Mouse (Mus musculus): ENCODE data around the gene Vti1b. TPM values are rescaled to one million over a fixed set of nuclear protein-coding genes. Genes with fewer than 3 reads are reported as not detected.

Vti1b gene
- polyA plus RNA-seq, 1 experiment from 2014 or later, result 258 TPM

DNA sequence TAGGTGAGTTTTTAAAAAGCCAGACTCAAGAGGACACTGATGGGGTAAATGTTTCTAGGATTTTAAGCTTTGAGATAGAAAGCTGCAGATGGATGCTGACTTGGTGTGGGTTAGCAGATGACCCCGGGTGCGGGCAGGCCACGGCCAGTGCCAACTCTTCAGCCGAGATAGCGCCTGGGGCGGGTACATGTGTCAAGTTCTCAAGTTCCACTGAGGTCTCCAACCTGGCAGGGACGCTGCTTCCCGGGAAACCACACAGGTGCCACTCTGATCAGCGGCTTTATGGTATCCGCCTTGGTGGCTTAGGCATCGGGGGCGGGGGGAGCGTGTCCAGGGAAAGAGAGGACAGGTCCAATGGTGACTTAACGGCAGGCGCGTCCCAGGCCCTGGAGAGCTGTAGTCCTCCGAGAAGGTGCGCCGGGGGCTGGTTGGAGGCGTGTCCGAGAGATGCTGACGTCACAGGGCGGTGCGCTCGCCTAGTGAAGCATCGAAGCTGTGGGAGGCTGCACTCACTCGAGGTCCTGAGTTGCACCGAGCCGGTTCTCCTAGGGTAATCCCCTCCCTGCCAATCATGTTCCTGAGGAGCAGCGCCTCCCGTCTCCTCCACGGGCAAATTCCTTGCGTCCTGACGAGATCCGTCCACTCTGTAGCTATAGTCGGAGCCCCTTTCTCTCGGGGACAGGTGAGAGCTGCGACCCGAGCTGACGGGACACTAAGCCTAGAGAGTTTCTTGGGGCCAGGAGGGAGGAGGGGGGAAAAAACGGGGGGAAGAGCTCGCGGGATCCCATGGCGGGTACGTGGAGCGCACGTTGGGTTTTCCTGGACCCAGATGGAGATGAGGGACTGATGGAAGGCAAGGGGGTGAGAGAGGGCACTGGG, 41.9 kb downstream of the Vti1b start, which contains the start of gene Arg2:
Gene Arg2, plus strand, starts transcription at position 479 of the 879 bp plus-strand sequence.
- no peak within 1 kb of the TSS for H3K27ac ChIP-seq (ENCODE audit: low read depth, low read length)
- 0% methylated on average over 47 of the region's 47 CpGs for WGBS
- H3K4me2 ChIP-seq (ENCODE audit: low read length), result peak within 1 kb of the TSS; percentile 87
- peak within 1 kb of the TSS; percentile 66 for H3K9ac ChIP-seq (ENCODE audit: low read depth, low read length)
- H3K4me3 ChIP-seq (ENCODE audit: low read length), result peak within 1 kb of the TSS; percentile 62
- ATAC-seq, result peak; percentile 95
- peaks cover 9% of the 10 kb centered on the region for H3K4me1 ChIP-seq (ENCODE audit: control insufficient read depth, insufficient read depth, low read depth, low read length)
- no peaks in the 10 kb centered on the region for H3K9me3 ChIP-seq (ENCODE audit: control insufficient read depth, low read length)
- H3K36me3 ChIP-seq (ENCODE audit: control insufficient read depth, insufficient read depth, low read length), result no peaks in the 10 kb centered on the region
- no peaks in the 10 kb centered on the region for H3K27me3 ChIP-seq (replicated peaks; ENCODE audit: control insufficient read depth, insufficient read depth, low read length)

DNA sequence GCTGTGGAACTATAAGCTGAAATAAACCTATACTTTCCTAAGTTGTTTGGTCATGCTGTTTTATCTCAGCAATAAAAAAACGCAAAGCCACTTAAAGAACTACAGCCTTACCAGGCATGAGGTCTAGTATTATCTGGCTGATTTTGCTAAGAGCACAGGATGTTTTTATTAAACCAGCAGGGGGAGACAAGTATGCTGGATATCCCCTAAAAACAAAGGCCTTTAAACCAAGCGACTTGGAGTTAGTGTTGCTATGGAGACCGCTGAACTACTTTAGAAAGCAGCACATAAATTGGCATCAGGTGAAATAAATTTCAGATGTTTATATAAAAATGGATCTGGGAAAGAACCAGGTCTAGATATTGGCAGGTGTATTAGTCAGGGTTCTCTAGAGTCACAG, 49.6 kb downstream of the Vti1b start:
- ATAC-seq, result peak; percentile 81
- no peaks in the 10 kb centered on the region for H3K9me3 ChIP-seq (ENCODE audit: control insufficient read depth, low read length)
- 32% methylated on average over 3 of the region's 3 CpGs for WGBS
- H3K27me3 ChIP-seq (replicated peaks; ENCODE audit: control insufficient read depth, insufficient read depth, low read length), result no peaks in the 10 kb centered on the region
- no peak overlapping the region for H3K9ac ChIP-seq (ENCODE audit: low read depth, low read length)
- no peaks in the 10 kb centered on the region for H3K36me3 ChIP-seq (ENCODE audit: control insufficient read depth, insufficient read depth, low read length)
- no peaks in the 10 kb centered on the region for H3K4me1 ChIP-seq (ENCODE audit: control insufficient read depth, insufficient read depth, low read depth, low read length)
- no peak overlapping the region for H3K4me2 ChIP-seq (ENCODE audit: low read length)
- no peak overlapping the region for H3K27ac ChIP-seq (ENCODE audit: low read depth, low read length)
- H3K4me3 ChIP-seq (ENCODE audit: low read length), result no peak overlapping the region

DNA sequence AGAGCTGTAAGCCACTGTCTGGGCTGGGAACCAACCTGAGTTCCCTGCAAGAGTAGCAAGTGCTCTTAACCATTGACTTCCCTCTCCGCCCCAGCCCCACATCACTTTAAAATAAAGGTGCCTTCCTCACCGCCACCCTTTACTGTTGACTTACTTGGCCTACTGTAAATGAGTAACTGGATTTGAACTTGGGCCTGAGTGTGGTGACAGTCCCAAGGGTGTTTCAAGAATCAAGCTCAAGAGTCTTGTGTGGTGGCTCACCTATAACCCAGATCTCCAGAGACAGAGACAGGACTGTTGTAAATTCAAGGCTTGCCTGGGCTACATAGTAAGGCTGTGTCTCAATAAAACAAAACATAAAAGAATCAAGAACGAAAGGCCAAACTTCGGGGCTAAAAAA, 53.5 kb downstream of the Vti1b start:
- H3K27me3 ChIP-seq (replicated peaks; ENCODE audit: control insufficient read depth, insufficient read depth, low read length), result no peaks in the 10 kb centered on the region
- H3K4me2 ChIP-seq (ENCODE audit: low read length), result no peak overlapping the region
- H3K4me1 ChIP-seq (ENCODE audit: control insufficient read depth, insufficient read depth, low read depth, low read length), result no peaks in the 10 kb centered on the region
- no peak overlapping the region for H3K4me3 ChIP-seq (ENCODE audit: low read length)
- WGBS, result 92% methylated on average over 4 of the region's 4 CpGs
- H3K9ac ChIP-seq (ENCODE audit: low read depth, low read length), result no peak overlapping the region
- H3K36me3 ChIP-seq (ENCODE audit: control insufficient read depth, insufficient read depth, low read length), result no peaks in the 10 kb centered on the region
- no peak for ATAC-seq
- no peak overlapping the region for H3K27ac ChIP-seq (ENCODE audit: low read depth, low read length)
- H3K9me3 ChIP-seq (ENCODE audit: control insufficient read depth, low read length), result no peaks in the 10 kb centered on the region

Other genes starting within 250 kb of the Vti1b start
- 71.2 and 73.3 TPM in 2 replicates for gene Tmem229b, start 165.0 kb downstream of the Vti1b start, polyA plus RNA-seq (2015; fragmentation: Nextera tagmentation; extraction: Ambion mirVana)
- 1.5 and 2.3 TPM in 2 replicates for gene Plekhh1, start 143.5 kb downstream of the Vti1b start, polyA plus RNA-seq (2015; fragmentation: Nextera tagmentation; extraction: Ambion mirVana)
- 20.2 and 20.7 TPM in 2 replicates for gene Pigh, start 83.0 kb downstream of the Vti1b start, polyA plus RNA-seq (2015; fragmentation: Nextera tagmentation; extraction: Ambion mirVana)
- gene Arg2, start 41.9 kb downstream of the Vti1b start, polyA plus RNA-seq (2015; fragmentation: Nextera tagmentation; extraction: Ambion mirVana), result 27.9 and 29.1 TPM in 2 replicates
- gene Rdh11, start 19.6 kb upstream of the Vti1b start, polyA plus RNA-seq (2015; fragmentation: Nextera tagmentation; extraction: Ambion mirVana), result 36.1 and 41.1 TPM in 2 replicates
- 1.1 and 1.5 TPM in 2 replicates for gene Rdh12, start 36.2 kb upstream of the Vti1b start, polyA plus RNA-seq (2015; fragmentation: Nextera tagmentation; extraction: Ambion mirVana)
- 7.0 and 8.7 TPM in 2 replicates for gene Zfyve26, start 123.6 kb upstream of the Vti1b start, polyA plus RNA-seq (2015; fragmentation: Nextera tagmentation; extraction: Ambion mirVana)
- 1.9 and 2.7 TPM in 2 replicates for gene Rad51b, start 124.6 kb upstream of the Vti1b start, polyA plus RNA-seq (2015; fragmentation: Nextera tagmentation; extraction: Ambion mirVana)

Data from hindbrain, embryonic 16.5 days (tissue).